Comparison of ENCODE assay signal across 8 mouse cellular contexts in the genomic region with DNA sequence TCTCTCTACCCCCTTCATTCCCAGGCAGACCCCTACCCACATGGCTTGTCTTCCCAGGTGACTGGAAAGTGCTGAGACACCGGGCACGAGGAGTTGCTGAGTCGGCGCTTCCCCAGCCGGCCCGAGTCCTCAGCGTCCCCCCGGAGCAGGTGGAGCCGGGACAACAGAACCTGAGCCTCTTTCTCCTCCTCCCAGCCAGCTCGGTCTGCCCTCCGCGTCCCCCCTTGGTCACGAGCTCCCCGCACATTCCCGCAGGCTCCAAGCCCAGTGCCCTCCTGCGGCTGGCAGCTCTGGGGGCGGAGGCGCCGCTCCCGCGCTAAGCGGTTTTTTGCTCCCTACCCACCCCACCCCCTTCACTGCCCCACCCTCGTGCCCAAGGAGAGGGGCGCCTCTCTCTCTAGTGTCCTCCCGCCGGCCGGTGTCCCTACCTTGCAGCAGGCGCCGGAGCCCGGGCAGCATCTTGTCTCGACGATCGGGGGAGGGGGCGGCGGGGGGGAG. TPM values are rescaled to one million over a fixed set of nuclear protein-coding genes. Genes with fewer than 3 reads are reported as not detected.
DNase-seq lines count a peak whose midpoint lies in the region; ATAC-seq and TF ChIP-seq lines count a peak whose summit lies in the region.

A gene (minus strand): TSS at position 477 of the 498 bp plus-strand sequence.

- no peaks in the 10 kb centered on the region for H3K79me3 ChIP-seq in C2C12 (ENCODE audit: low read depth)

- peak within 1 kb of the TSS; percentile 44 for H3ac ChIP-seq in C2C12 (ENCODE audit: control insufficient read depth, insufficient read length, low read depth)

- H3K27me3 ChIP-seq in heart, adult 2 months (ENCODE audit: control insufficient read depth, insufficient read depth, low read length), result peaks cover 2% of the 10 kb centered on the region; the same call in 1 of the 2 replicates
- H3K27me3 ChIP-seq in C2C12 (ENCODE audit: control insufficient read depth, insufficient read depth, insufficient read length), result peaks cover 47% of the 10 kb centered on the region
- peaks cover 35% of the 10 kb centered on the region for H3K27me3 ChIP-seq in midbrain, postnatal 0 days (ENCODE audit: insufficient read depth, low read length)

- intact Hi-C loops in heart, adult 2 months (cut with DNase I), result loop anchor here (5.0 kb wide), 1 partner anchor 71 kb away; no protein-coding TSS in a partner anchor
- intact Hi-C loops in heart, postnatal 14 days (cut with DNase I), result loop anchor here (2.0 to 5.0 kb wide), 3 partner anchors 17 to 66 kb away; a partner anchor contains a TSS

- H3K79me2 ChIP-seq in heart, adult 2 months (replicated peaks; ENCODE audit: control insufficient read depth, insufficient read depth, low read length), result no peaks in the 10 kb centered on the region
- no peaks in the 10 kb centered on the region for H3K79me2 ChIP-seq in C2C12 (ENCODE audit: control insufficient read depth, insufficient read depth)

- H3K9ac ChIP-seq in heart, adult 2 months (ENCODE audit: low read depth, low read length), result peak within 1 kb of the TSS; percentile 75
- peak within 1 kb of the TSS; percentile 44 for H3K9ac ChIP-seq in midbrain, postnatal 0 days (replicated peaks; ENCODE audit: low read length, poor library complexity, severe bottlenecking)

- no peak for TF ChIP-seq CTCF in heart, adult 2 months (IDR thresholded peaks at IDR 0.05)
- no peak for TF ChIP-seq CTCF in C2C12 (IDR thresholded peaks at IDR 0.05; ENCODE audit: control insufficient read depth, insufficient read depth, insufficient read length)
- no peak for TF ChIP-seq CTCF in embryonic fibroblast, embryonic 13.5 days (IDR thresholded peaks at IDR 0.05; ENCODE audit: borderline replicate concordance, insufficient read depth, low read length)
- TF ChIP-seq CTCF in midbrain, postnatal 0 days (IDR thresholded peaks at IDR 0.05), result no peak

- peak within 1 kb of the TSS; percentile 96 for H3K4me2 ChIP-seq in midbrain, postnatal 0 days (ENCODE audit: low read depth, low read length, poor library complexity, severe bottlenecking)

- ATAC-seq in midbrain, postnatal 0 days (ENCODE audit: low FRiP score), result peak; percentile 15

- peaks cover 4% of the 10 kb centered on the region for H3K4me1 ChIP-seq in heart, adult 2 months (ENCODE audit: control insufficient read depth, insufficient read depth, low read length)
- H3K4me1 ChIP-seq in embryonic fibroblast, embryonic 13.5 days (ENCODE audit: control insufficient read depth, insufficient read depth, low read length), result no peaks in the 10 kb centered on the region
- peaks cover 13% of the 10 kb centered on the region; the same call in 1 of the 2 replicates for H3K4me1 ChIP-seq in midbrain, postnatal 0 days (ENCODE audit: insufficient read depth, low read length)

- H3K27ac ChIP-seq in heart, adult 2 months, result peak within 1 kb of the TSS; percentile 49
- no peak within 1 kb of the TSS for H3K27ac ChIP-seq in embryonic fibroblast, embryonic 13.5 days (ENCODE audit: insufficient read depth, low read length)
- H3K27ac ChIP-seq in midbrain, postnatal 0 days (ENCODE audit: low read depth, low read length), result no peak within 1 kb of the TSS

- WGBS in heart, adult 2 months, result 2% methylated on average over 30 of the region's 35 CpGs
- 1% methylated on average over 33 of the region's 35 CpGs for WGBS in midbrain, postnatal 0 days

- TF ChIP-seq EP300 in heart, adult 2 months (IDR thresholded peaks at IDR 0.05; ENCODE audit: insufficient read depth, low read depth, low read length), result no peak

- H3K9me3 ChIP-seq in midbrain, postnatal 0 days (ENCODE audit: low read length), result no peaks in the 10 kb centered on the region

- DNase-seq in heart, adult 2 months, result peak; percentile 15 to 47
- no peak for DNase-seq in heart, postnatal 14 days
- DNase-seq in layer of hippocampus, postnatal 25 days (ENCODE audit: extremely low spot score in 1 of 2, low spot score in 1 of 2), result no peak
- no peak for DNase-seq in midbrain, postnatal 0 days (ENCODE audit: low spot score)
- no peak for DNase-seq in cerebellum, adult 8-10 months
- no peak for DNase-seq in thymus, postnatal 36 days

- H3K36me3 ChIP-seq in heart, adult 2 months (ENCODE audit: control insufficient read depth, insufficient read depth, low read length), result no peaks in the 10 kb centered on the region
- no peaks in the 10 kb centered on the region for H3K36me3 ChIP-seq in C2C12 (ENCODE audit: control insufficient read depth, insufficient read depth)
- H3K36me3 ChIP-seq in midbrain, postnatal 0 days (ENCODE audit: insufficient read depth, low read length), result no peaks in the 10 kb centered on the region

- peak within 1 kb of the TSS; percentile 52 for H3K4me3 ChIP-seq in heart, adult 2 months
- H3K4me3 ChIP-seq in C2C12 (ENCODE audit: insufficient read depth, poor library complexity, severe bottlenecking), result no peak within 1 kb of the TSS
- peak within 1 kb of the TSS; percentile 31 for H3K4me3 ChIP-seq in embryonic fibroblast, embryonic 13.5 days (ENCODE audit: insufficient read depth, low read length)
- H3K4me3 ChIP-seq in midbrain, postnatal 0 days (ENCODE audit: low read depth, low read length), result peak within 1 kb of the TSS; percentile 58

- no peak for TF ChIP-seq POLR2A in heart, adult 2 months (IDR thresholded peaks at IDR 0.05; ENCODE audit: insufficient read depth, low read depth, low read length)
- TF ChIP-seq POLR2A in embryonic fibroblast, embryonic 13.5 days (IDR thresholded peaks at IDR 0.05; ENCODE audit: low read depth, low read length), result no peak

TF ChIP-seq in C2C12, 6 proteins besides CTCF, POLR2A, EP300 and RAD21:
- TF ChIP-seq CEBPB (IDR thresholded peaks at IDR 0.05; ENCODE audit: low read depth) (no peak), MAX (IDR thresholded peaks at IDR 0.05) (no peak), MYOD1 (IDR thresholded peaks at IDR 0.05; ENCODE audit: control insufficient read depth, insufficient read length, low read depth) (no peak), MYOG (IDR thresholded peaks at IDR 0.05; ENCODE audit: control insufficient read depth, extremely low read depth, insufficient read length) (no peak), FOSL1 (IDR thresholded peaks at IDR 0.05; ENCODE audit: insufficient read depth, low read length, poor library complexity, severe bottlenecking) (no peak), USF1 (IDR thresholded peaks at IDR 0.05; ENCODE audit: low read depth) (no peak)

RNA-seq across cellular contexts. Expression of the gene that starts here (rescaled TPM):
- total RNA-seq in heart, adult 2 months (2021), result 1 to 10 TPM; 3.6 to 3.8 TPM
- polyA plus RNA-seq in heart, adult 2 months (2012; rRNA removed), result 2.6 and 6.1 TPM in 2 replicates
- total RNA-seq in heart, postnatal 14 days (2021), result 1 to 10 TPM; 4.7 to 4.9 TPM
- polyA plus RNA-seq in C2C12 (2012; fragmentation: generic; extraction: Trizol), result 0.18 TPM
- 1.2 and 1.3 TPM in 2 replicates for polyA plus RNA-seq in embryonic fibroblast, embryonic 13.5 days (2011; ENCODE audit: insufficient read length, low read depth, missing spikeins)
- 10 to 100 TPM; 92.3 to 94.5 TPM for total RNA-seq in layer of hippocampus, postnatal 25 days (2021)
- total RNA-seq in midbrain, postnatal 0 days (2014; rRNA removed), result 7.7 and 11.4 TPM in 2 replicates
- 6.3 and 6.5 TPM in 2 replicates for polyA plus RNA-seq in midbrain, postnatal 0 days (2015; fragmentation: Nextera tagmentation; extraction: Ambion mirVana)

Comparison
In these comparisons a context has a peak if more than half of its experiments do, and no peak if none do; other contexts are left out.
1. DNase-seq: peak in heart, adult 2 months (2 of 2); none in heart, postnatal 14 days (0 of 2), layer of hippocampus, postnatal 25 days (0 of 2), midbrain, postnatal 0 days (single experiment), cerebellum, adult 8-10 months (single experiment) and thymus, postnatal 36 days (0 of 2).